Mouse (Mus musculus) limb, embryonic 14.5 days (tissue): ENCODE results near the gene Ghrhr. TPM values are rescaled to one million over a fixed set of nuclear protein-coding genes. Genes with fewer than 3 reads are reported as not detected.
A peak's percentile ranks its signal among the peaks of the same experiment; 100 is the strongest.

Source experiments
- ATAC-seq: fragments of 200-750 bp; cut with Nextera tagmentation; 2 replicates; pipeline ENCODE4 v1.8.0; 2017; ENCODE audit warnings: low read depth, moderate number of reproducible peaks, moderate TSS enrichment; ENCODE audit not compliant: low FRiP score
- DNase-seq: peaks from one replicate; pipeline ENCODE4 v3.0.0-alpha.2; 2015; ENCODE audit warnings: low spot score
- H3K27ac ChIP-seq: fragments of 300-500 bp; sonication (generic); replicated peaks from 2 replicates; pipeline ENCODE4 v1.5.1; 2014; ENCODE audit warnings: low read depth, mild to moderate bottlenecking, low read length, moderate library complexity, mixed read lengths
- H3K27me3 ChIP-seq: fragments of 300-500 bp; sonication (generic); 2 replicates; pipeline ENCODE4 v1.6.1; 2014; ENCODE audit warnings: low read length, mixed read lengths; ENCODE audit not compliant: control insufficient read depth, insufficient read depth
- H3K36me3 ChIP-seq: fragments of 300-500 bp; sonication (generic); 2 replicates; pipeline ENCODE4 v1.6.1; 2014; ENCODE audit warnings: mild to moderate bottlenecking, low read length, moderate library complexity, mixed read lengths; ENCODE audit not compliant: control insufficient read depth, insufficient read depth
- H3K4me1 ChIP-seq: fragments of 300-500 bp; sonication (generic); 2 replicates; pipeline ENCODE4 v1.6.1; 2014; ENCODE audit warnings: antibody characterized with exemption, low read length, mixed read lengths; ENCODE audit not compliant: control insufficient read depth, insufficient read depth
- H3K4me2 ChIP-seq: fragments of 300-500 bp; sonication (generic); replicated peaks from 2 replicates; pipeline ENCODE4 v1.6.1; 2014; ENCODE audit warnings: low read depth, mild to moderate bottlenecking, low read length, moderate library complexity; ENCODE audit not compliant: severe bottlenecking
- H3K4me3 ChIP-seq: fragments of 300-500 bp; sonication (generic); replicated peaks from 2 replicates; pipeline ENCODE4 v1.5.1; 2014; ENCODE audit warnings: low read length
- H3K9ac ChIP-seq: fragments of 300-500 bp; sonication (generic); 2 replicates; pipeline ENCODE4 v1.6.1; 2014; ENCODE audit warnings: mild to moderate bottlenecking, low read depth, low read length, moderate library complexity; ENCODE audit not compliant: severe bottlenecking
- H3K9me3 ChIP-seq: fragments of 300-500 bp; sonication (generic); 2 replicates; pipeline ENCODE4 v1.6.1; 2016; ENCODE audit warnings: low read length; ENCODE audit not compliant: control insufficient read depth
- POLR2A ChIP-seq: fragments of 200-500 bp; IDR thresholded peaks from 2 replicates; pipeline ENCODE4 v1.8.0; 2012; ENCODE audit warnings: inconsistent platforms, mild to moderate bottlenecking, moderate library complexity, borderline replicate concordance; ENCODE audit not compliant: insufficient read depth, insufficient read length; ENCODE audit errors: extremely low read depth
- WGBS: fragments of 180-500 bp; shearing (Covaris S2); extraction: QIAGEN DNeasy Blood & Tissue Kit; methylation state at CpG from one replicate; pipeline ENCODE4 v1.1.7; 2014; 5-methylcytosine and 5-hydroxymethylcytosine counted together
- polyA plus RNA-seq, 2 experiments: library from polyadenylated mRNA; depleted of rRNA in 1 of 2; stranded (reverse) in 1 of 2; unstranded in 1 of 2; fragments of >200 nt; fragmentation: Nextera tagmentation in 1 of 2; extraction: Ambion mirVana in 1 of 2; gene quantifications; 2 replicates each; pipeline versions ENCODE4 v1.2.1 to v1.2.3; 2012 to 2014

Ghrhr gene
- polyA plus RNA-seq, 2 experiments: not detected

GRCm38 (mm10) chr6:55338934-55339825 is 36.9 kb upstream of the Ghrhr start:
- ATAC-seq: no peak
- H3K36me3 ChIP-seq: no peaks in the 10 kb centered on the region
- H3K4me3 ChIP-seq: peak overlapping the region; percentile 26; the same call in 1 of the 2 replicates
- TF ChIP-seq POLR2A: no peak
- 67% methylated on average over 9 of the region's 9 CpGs for WGBS
- peak overlapping the region; percentile 41 for H3K4me2 ChIP-seq
- H3K9me3 ChIP-seq: no peaks in the 10 kb centered on the region
- no peak overlapping the region for H3K9ac ChIP-seq
- no peaks in the 10 kb centered on the region for H3K27me3 ChIP-seq
- H3K4me1 ChIP-seq: peaks cover 49% of the 10 kb centered on the region
- no peak for DNase-seq
- H3K27ac ChIP-seq: no peak overlapping the region

GRCm38 (mm10) chr6:55341688-55342087 is 34.4 kb upstream of the Ghrhr start:
- H3K9ac ChIP-seq: no peak overlapping the region

GRCm38 (mm10) chr6:55342328-55342727 is 33.8 kb upstream of the Ghrhr start:
- no peak for TF ChIP-seq POLR2A
- Histone ChIP-seq H3K9me3 (no peaks in the 10 kb centered on the region), H3K4me2 (no peak overlapping the region), H3K9ac (no peak overlapping the region; the same call in 1 of the 2 replicates), H3K27ac (0 out of 2 replicates have a peak overlapping the region, but pooled peaks have one; percentile 8), H3K4me3 (no peak overlapping the region), H3K36me3 (0 out of 2 replicates have a peak, but pooled peaks cover 3% of the 10 kb centered on the region), H3K27me3 (no peaks in the 10 kb centered on the region), H3K4me1 (peaks cover 25% of the 10 kb centered on the region)
- DNase-seq: peak; percentile 74
- ATAC-seq: peak; percentile 63
- 52% methylated on average over 9 of the region's 9 CpGs for WGBS

More at GRCm38 (mm10) chr6:55341688-55342087, 34.4 kb upstream of the Ghrhr start:
- no peaks in the 10 kb centered on the region for H3K9me3 ChIP-seq
- H3K27me3 ChIP-seq: no peaks in the 10 kb centered on the region
- H3K27ac ChIP-seq: no peak overlapping the region
- no peaks in the 10 kb centered on the region for H3K36me3 ChIP-seq
- TF ChIP-seq POLR2A: no peak
- WGBS: 51% methylated on average over 5 of the region's 5 CpGs
- peaks cover 31% of the 10 kb centered on the region for H3K4me1 ChIP-seq
- no peak overlapping the region for H3K4me2 ChIP-seq
- DNase-seq (no peak), ATAC-seq (no peak)
- no peak overlapping the region for H3K4me3 ChIP-seq

- H3K4me3 ChIP-seq: no peak overlapping the region
- H3K9me3 ChIP-seq: no peaks in the 10 kb centered on the region
- no peak overlapping the region for H3K27ac ChIP-seq
- no peak for ATAC-seq
- 0 out of 2 replicates have a peak, but pooled peaks cover 3% of the 10 kb centered on the region for H3K36me3 ChIP-seq
- 79% methylated on average over 10 of the region's 10 CpGs for WGBS
- H3K9ac ChIP-seq: no peak overlapping the region
- no peak overlapping the region for H3K4me2 ChIP-seq
- peaks cover 16% of the 10 kb centered on the region for H3K4me1 ChIP-seq
- no peak for TF ChIP-seq POLR2A
- no peaks in the 10 kb centered on the region for H3K27me3 ChIP-seq
- DNase-seq: no peak
These were observed 32.6 kb upstream of the Ghrhr start for GRCm38 (mm10) chr6:55343446-55343845.

GRCm38 (mm10) chr6:55344291-55345016 is 31.6 kb upstream of the Ghrhr start:
- Histone ChIP-seq H3K36me3 (0 out of 2 replicates have a peak, but pooled peaks cover 3% of the 10 kb centered on the region), H3K9me3 (no peaks in the 10 kb centered on the region), H3K4me1 (peaks cover 15% of the 10 kb centered on the region), H3K4me2 (no peak overlapping the region), H3K4me3 (no peak overlapping the region), H3K9ac (no peak overlapping the region), H3K27me3 (no peaks in the 10 kb centered on the region), H3K27ac (no peak overlapping the region)
- no peak for TF ChIP-seq POLR2A
- no peak for DNase-seq
- 83% methylated on average over 9 of the region's 9 CpGs for WGBS
- no peak for ATAC-seq
